Mouse (Mus musculus) CH12.LX (cell line): ENCODE data around the gene Dcaf6.

Experiments used
- CHD2 ChIP-seq: IDR thresholded peaks from 2 replicates; pipeline ENCODE4 v1.6.1; 2011; ENCODE audit warnings: low read length, improper control_type of control experiment
- CTCF ChIP-seq, 2 experiments: IDR thresholded peaks in 1 of 2; conservative IDR thresholded peaks in 1 of 2; 2 replicates each; pipeline ENCODE4 v1.5.1; 2011 to 2012; ENCODE audit warnings: low read depth in 2 of 2, low read length in 2 of 2, improper control_type of control experiment in 1 of 2, inconsistent platforms in 1 of 2, mild to moderate bottlenecking in 1 of 2, moderate library complexity in 1 of 2
- E2F4 ChIP-seq: IDR thresholded peaks from 2 replicates; pipeline ENCODE4 v1.6.1; 2011; ENCODE audit warnings: low read depth, low read length, improper control_type of control experiment; ENCODE audit not compliant: insufficient replicate concordance
- ELF1 ChIP-seq: IDR thresholded peaks from 2 replicates; pipeline ENCODE4 v1.6.1; 2014; ENCODE audit warnings: low read depth, mild to moderate bottlenecking, inconsistent platforms, low read length, improper control_type of control experiment
- EP300 ChIP-seq: IDR thresholded peaks from 2 replicates; pipeline ENCODE4 v1.6.1; 2011; ENCODE audit warnings: low read length, improper control_type of control experiment
- IRF4 ChIP-seq: IDR thresholded peaks from 2 replicates; pipeline ENCODE4 v1.6.1; 2014; ENCODE audit warnings: low read depth, mild to moderate bottlenecking, inconsistent platforms, low read length, improper control_type of control experiment
- MAFK ChIP-seq: IDR thresholded peaks from 2 replicates; pipeline ENCODE4 v1.6.1; 2011; ENCODE audit warnings: low read length, improper control_type of control experiment; ENCODE audit not compliant: insufficient replicate concordance
- MAX ChIP-seq: IDR thresholded peaks from 2 replicates; pipeline ENCODE4 v1.6.1; 2011; ENCODE audit warnings: low read length, improper control_type of control experiment
- POLR2A ChIP-seq: IDR thresholded peaks from 2 replicates; pipeline ENCODE4 v1.6.1; 2011; ENCODE audit warnings: low read depth, mild to moderate bottlenecking, improper control_type of control experiment, low read length
- POLR2AphosphoS2 ChIP-seq: IDR thresholded peaks from 2 replicates; pipeline ENCODE4 v1.6.1; 2011; ENCODE audit warnings: low read depth, low read length, improper control_type of control experiment
- TCF12 ChIP-seq: IDR thresholded peaks from 2 replicates; pipeline ENCODE4 v1.6.1; 2014; ENCODE audit warnings: low read depth, mild to moderate bottlenecking, inconsistent platforms, low read length, improper control_type of control experiment
- USF1 ChIP-seq: IDR thresholded peaks from 2 replicates; pipeline ENCODE4 v1.6.1; 2014; ENCODE audit warnings: low read depth, mild to moderate bottlenecking, inconsistent platforms, low read length, improper control_type of control experiment
- USF2 ChIP-seq: conservative IDR thresholded peaks from 2 replicates; pipeline ENCODE4 v1.6.1; 2011; ENCODE audit warnings: low read depth, low read length, improper control_type of control experiment
- ZNF384 ChIP-seq: IDR thresholded peaks from 2 replicates; pipeline ENCODE4 v1.6.1; 2012; ENCODE audit warnings: low read depth, low read length, improper control_type of control experiment, inconsistent platforms

- peak in 1 of 2 experiments; percentile 27; a peak in 2 of 4 replicates for TF ChIP-seq CTCF (conservative IDR thresholded peaks at IDR 0.05 in 1 of 2, IDR thresholded peaks at IDR 0.05 in 1 of 2; ENCODE audit: low read depth in 2 of 2, low read length in 2 of 2)
- TF ChIP-seq MAFK: no peak
- no peak for TF ChIP-seq USF1
- no peak for TF ChIP-seq EP300
- TF ChIP-seq CHD2: no peak
- no peak for TF ChIP-seq POLR2AphosphoS2
- no peak for TF ChIP-seq ZNF384
- no peak for TF ChIP-seq IRF4
- TF ChIP-seq POLR2A: no peak
- TF ChIP-seq TCF12: no peak
- TF ChIP-seq USF2: no peak
- no peak for TF ChIP-seq E2F4
- no peak for TF ChIP-seq ELF1
- no peak for TF ChIP-seq MAX
Observed at GRCm38 (mm10) chr1:165365057-165365456, 95.2 kb downstream of the Dcaf6 start.
